Mouse (Mus musculus): Measurements from ENCODE around the gene Zcchc17. TPM values are rescaled to one million over a fixed set of nuclear protein-coding genes. Genes with fewer than 3 reads are reported as not detected.

Gene Zcchc17
- polyA plus RNA-seq, 1 experiment = 34.5 TPM

GRCm38 (mm10) chr4:130379181-130379580, 19.4 kb upstream of the Zcchc17 start:
- peaks cover 75% of the 10 kb centered on the region for H3K36me3 ChIP-seq (ENCODE audit: control insufficient read depth, insufficient read depth)
- TF ChIP-seq MYOG (IDR thresholded peaks at IDR 0.05; ENCODE audit: control insufficient read depth, extremely low read depth, insufficient read length) (no peak), FOSL1 (IDR thresholded peaks at IDR 0.05; ENCODE audit: insufficient read depth, low read length, poor library complexity, severe bottlenecking) (no peak), CEBPB (IDR thresholded peaks at IDR 0.05; ENCODE audit: low read depth) (no peak), CTCF (IDR thresholded peaks at IDR 0.05; ENCODE audit: control insufficient read depth, insufficient read depth, insufficient read length) (no peak), MAX (IDR thresholded peaks at IDR 0.05) (no peak), MYOD1 (IDR thresholded peaks at IDR 0.05; ENCODE audit: control insufficient read depth, insufficient read length, low read depth) (no peak), USF1 (IDR thresholded peaks at IDR 0.05; ENCODE audit: low read depth) (no peak)

GRCm38 (mm10) chr4:130377500-130377899, 17.8 kb upstream of the Zcchc17 start:
- no peak overlapping the region for H3ac ChIP-seq (ENCODE audit: control insufficient read depth, insufficient read length, low read depth)
- H3K79me2 ChIP-seq (ENCODE audit: control insufficient read depth, insufficient read depth) = no peaks in the 10 kb centered on the region
- TF ChIP-seq MYOD1 (IDR thresholded peaks at IDR 0.05; ENCODE audit: control insufficient read depth, insufficient read length, low read depth) (no peak), CEBPB (IDR thresholded peaks at IDR 0.05; ENCODE audit: low read depth) (no peak), MAX (IDR thresholded peaks at IDR 0.05) (no peak), FOSL1 (IDR thresholded peaks at IDR 0.05; ENCODE audit: insufficient read depth, low read length, poor library complexity, severe bottlenecking) (no peak), MYOG (IDR thresholded peaks at IDR 0.05; ENCODE audit: control insufficient read depth, extremely low read depth, insufficient read length) (no peak), USF1 (IDR thresholded peaks at IDR 0.05; ENCODE audit: low read depth) (no peak), CTCF (IDR thresholded peaks at IDR 0.05; ENCODE audit: control insufficient read depth, insufficient read depth, insufficient read length) (no peak)
- peaks cover 77% of the 10 kb centered on the region for H3K36me3 ChIP-seq (ENCODE audit: control insufficient read depth, insufficient read depth)
- no peak overlapping the region for H3K4me3 ChIP-seq (ENCODE audit: insufficient read depth, poor library complexity, severe bottlenecking)
- no peaks in the 10 kb centered on the region for H3K79me3 ChIP-seq (ENCODE audit: low read depth)
- no peaks in the 10 kb centered on the region for H3K27me3 ChIP-seq (ENCODE audit: control insufficient read depth, insufficient read depth, insufficient read length)

More at GRCm38 (mm10) chr4:130379181-130379580, 19.4 kb upstream of the Zcchc17 start:
- H3K4me3 ChIP-seq (ENCODE audit: insufficient read depth, poor library complexity, severe bottlenecking) = no peak overlapping the region
- H3ac ChIP-seq (ENCODE audit: control insufficient read depth, insufficient read length, low read depth) = no peak overlapping the region
- no peaks in the 10 kb centered on the region for H3K79me3 ChIP-seq (ENCODE audit: low read depth)
- H3K79me2 ChIP-seq (ENCODE audit: control insufficient read depth, insufficient read depth) = no peaks in the 10 kb centered on the region
- H3K27me3 ChIP-seq (ENCODE audit: control insufficient read depth, insufficient read depth, insufficient read length) = no peaks in the 10 kb centered on the region

- H3K79me2 ChIP-seq (ENCODE audit: control insufficient read depth, insufficient read depth) = no peaks in the 10 kb centered on the region
- H3K27me3 ChIP-seq (ENCODE audit: control insufficient read depth, insufficient read depth, insufficient read length) = no peaks in the 10 kb centered on the region
- peaks cover 77% of the 10 kb centered on the region for H3K36me3 ChIP-seq (ENCODE audit: control insufficient read depth, insufficient read depth)
- H3K4me3 ChIP-seq (ENCODE audit: insufficient read depth, poor library complexity, severe bottlenecking) = no peak overlapping the region
- no peaks in the 10 kb centered on the region for H3K79me3 ChIP-seq (ENCODE audit: low read depth)
- no peak overlapping the region for H3ac ChIP-seq (ENCODE audit: control insufficient read depth, insufficient read length, low read depth)
- no peak for TF ChIP-seq USF1 (IDR thresholded peaks at IDR 0.05; ENCODE audit: low read depth)
- TF ChIP-seq MYOG (IDR thresholded peaks at IDR 0.05; ENCODE audit: control insufficient read depth, extremely low read depth, insufficient read length) = no peak
- TF ChIP-seq CEBPB (IDR thresholded peaks at IDR 0.05; ENCODE audit: low read depth) = no peak
- no peak for TF ChIP-seq FOSL1 (IDR thresholded peaks at IDR 0.05; ENCODE audit: insufficient read depth, low read length, poor library complexity, severe bottlenecking)
- no peak for TF ChIP-seq MAX (IDR thresholded peaks at IDR 0.05)
- TF ChIP-seq MYOD1 (IDR thresholded peaks at IDR 0.05; ENCODE audit: control insufficient read depth, insufficient read length, low read depth) = no peak
- TF ChIP-seq CTCF (IDR thresholded peaks at IDR 0.05; ENCODE audit: control insufficient read depth, insufficient read depth, insufficient read length) = no peak
Observed at GRCm38 (mm10) chr4:130376675-130377074, 16.9 kb upstream of the Zcchc17 start.

- peaks cover 63% of the 10 kb centered on the region for H3K79me3 ChIP-seq (ENCODE audit: low read depth)
- peak overlapping the region; percentile 97 for H3K4me3 ChIP-seq (ENCODE audit: insufficient read depth, poor library complexity, severe bottlenecking)
- TF ChIP-seq CEBPB (IDR thresholded peaks at IDR 0.05; ENCODE audit: low read depth) = no peak
- no peak for TF ChIP-seq MYOG (IDR thresholded peaks at IDR 0.05; ENCODE audit: control insufficient read depth, extremely low read depth, insufficient read length)
- TF ChIP-seq USF1 (IDR thresholded peaks at IDR 0.05; ENCODE audit: low read depth) = no peak
- no peak for TF ChIP-seq CTCF (IDR thresholded peaks at IDR 0.05; ENCODE audit: control insufficient read depth, insufficient read depth, insufficient read length)
- no peak for TF ChIP-seq MAX (IDR thresholded peaks at IDR 0.05)
- TF ChIP-seq FOSL1 (IDR thresholded peaks at IDR 0.05; ENCODE audit: insufficient read depth, low read length, poor library complexity, severe bottlenecking) = no peak
- TF ChIP-seq MYOD1 (IDR thresholded peaks at IDR 0.05; ENCODE audit: control insufficient read depth, insufficient read length, low read depth) = no peak
- peaks cover 87% of the 10 kb centered on the region for H3K79me2 ChIP-seq (ENCODE audit: control insufficient read depth, insufficient read depth)
- H3K36me3 ChIP-seq (ENCODE audit: control insufficient read depth, insufficient read depth) = peaks cover 33% of the 10 kb centered on the region
- no peaks in the 10 kb centered on the region for H3K27me3 ChIP-seq (ENCODE audit: control insufficient read depth, insufficient read depth, insufficient read length)
- peak overlapping the region; percentile 81 for H3ac ChIP-seq (ENCODE audit: control insufficient read depth, insufficient read length, low read depth)
Observed at GRCm38 (mm10) chr4:130360238-130360590, 471 bp upstream of the Zcchc17 start.

- Histone ChIP-seq H3K79me2 (ENCODE audit: control insufficient read depth, insufficient read depth) (peaks cover 79% of the 10 kb centered on the region), H3K27me3 (ENCODE audit: control insufficient read depth, insufficient read depth, insufficient read length) (no peaks in the 10 kb centered on the region), H3K4me3 (ENCODE audit: insufficient read depth, poor library complexity, severe bottlenecking) (no peak overlapping the region), H3ac (ENCODE audit: control insufficient read depth, insufficient read length, low read depth) (no peak overlapping the region), H3K36me3 (ENCODE audit: control insufficient read depth, insufficient read depth) (peaks cover 22% of the 10 kb centered on the region), H3K79me3 (ENCODE audit: low read depth) (peaks cover 56% of the 10 kb centered on the region)
- TF ChIP-seq MAX (IDR thresholded peaks at IDR 0.05) (no peak), USF1 (IDR thresholded peaks at IDR 0.05; ENCODE audit: low read depth) (no peak), CTCF (IDR thresholded peaks at IDR 0.05; ENCODE audit: control insufficient read depth, insufficient read depth, insufficient read length) (no peak), FOSL1 (IDR thresholded peaks at IDR 0.05; ENCODE audit: insufficient read depth, low read length, poor library complexity, severe bottlenecking) (no peak), CEBPB (IDR thresholded peaks at IDR 0.05; ENCODE audit: low read depth) (no peak), MYOG (IDR thresholded peaks at IDR 0.05; ENCODE audit: control insufficient read depth, extremely low read depth, insufficient read length) (no peak), MYOD1 (IDR thresholded peaks at IDR 0.05; ENCODE audit: control insufficient read depth, insufficient read length, low read depth) (no peak)
Observed at GRCm38 (mm10) chr4:130357946-130358345, 1.8 kb downstream of the Zcchc17 start.

GRCm38 (mm10) chr4:130352588-130352987, 7.2 kb downstream of the Zcchc17 start:
- Histone ChIP-seq H3K79me3 (ENCODE audit: low read depth) (peaks cover 14% of the 10 kb centered on the region), H3K79me2 (ENCODE audit: control insufficient read depth, insufficient read depth) (peaks cover 27% of the 10 kb centered on the region), H3ac (ENCODE audit: control insufficient read depth, insufficient read length, low read depth) (no peak overlapping the region), H3K27me3 (ENCODE audit: control insufficient read depth, insufficient read depth, insufficient read length) (no peaks in the 10 kb centered on the region), H3K36me3 (ENCODE audit: control insufficient read depth, insufficient read depth) (peaks cover 54% of the 10 kb centered on the region), H3K4me3 (ENCODE audit: insufficient read depth, poor library complexity, severe bottlenecking) (no peak overlapping the region)
- TF ChIP-seq MAX (IDR thresholded peaks at IDR 0.05) = no peak
- no peak for TF ChIP-seq CTCF (IDR thresholded peaks at IDR 0.05; ENCODE audit: control insufficient read depth, insufficient read depth, insufficient read length)
- no peak for TF ChIP-seq USF1 (IDR thresholded peaks at IDR 0.05; ENCODE audit: low read depth)
- no peak for TF ChIP-seq MYOG (IDR thresholded peaks at IDR 0.05; ENCODE audit: control insufficient read depth, extremely low read depth, insufficient read length)
- no peak for TF ChIP-seq CEBPB (IDR thresholded peaks at IDR 0.05; ENCODE audit: low read depth)
- no peak for TF ChIP-seq FOSL1 (IDR thresholded peaks at IDR 0.05; ENCODE audit: insufficient read depth, low read length, poor library complexity, severe bottlenecking)
- no peak for TF ChIP-seq MYOD1 (IDR thresholded peaks at IDR 0.05; ENCODE audit: control insufficient read depth, insufficient read length, low read depth)

Data from C2C12 (cell line).